Mouse (Mus musculus) liver, embryonic 18 days (tissue): ENCODE results near the gene Pum1. TPM values are rescaled to one million over a fixed set of nuclear protein-coding genes. Genes with fewer than 3 reads are reported as not detected.

ENCODE experiments used
- polyA plus RNA-seq: library from polyadenylated mRNA; depleted of rRNA; stranded (reverse); fragments of >200 nt; gene quantifications from 2 replicates; pipeline ENCODE4 v1.2.3, GENCODE M21; 2012; rRNA removed

Gene Pum1
- polyA plus RNA-seq, result 14.5 and 16.7 TPM in 2 replicates

GRCm38 (mm10) chr4:130662979-130663725, at the start of gene Pum1:
TSS of gene Pum1 (plus strand) at chr4:130663321.

GRCm38 (mm10) chr4:130792376-130793179, 129.5 kb downstream of the Pum1 start, which contains the start of gene Sdc3:
TSS of gene Sdc3 (plus strand) at chr4:130792537.

Other genes starting within 250 kb of the Pum1 start
- 0.25 and 0.41 TPM in 2 replicates for gene Nkain1, start 89.1 kb upstream of the Pum1 start, polyA plus RNA-seq
- 13.4 and 14.5 TPM in 2 replicates for gene Sdc3, start 129.2 kb downstream of the Pum1 start, polyA plus RNA-seq
- 47.7 and 59.5 TPM in 2 replicates for gene Laptm5, start 249.8 kb downstream of the Pum1 start, polyA plus RNA-seq